Mouse (Mus musculus) small intestine, adult 2 months (tissue): ENCODE measurements around the gene Lypla2. TPM values are rescaled to one million over a fixed set of nuclear protein-coding genes. Genes with fewer than 3 reads are reported as not detected.

ENCODE experiments used
- H3K27ac ChIP-seq: fragments of 200-500 bp; 2 replicates; pipeline ENCODE4 v1.5.1; 2012; ENCODE audit warnings: low read depth, low read length, control low read depth, inconsistent platforms; ENCODE audit not compliant: insufficient read depth
- H3K27me3 ChIP-seq: fragments of 200-500 bp; 2 replicates; pipeline ENCODE4 v1.6.1; 2012; ENCODE audit warnings: mild to moderate bottlenecking, moderate library complexity, low read length, inconsistent platforms; ENCODE audit not compliant: control insufficient read depth, insufficient read depth
- H3K36me3 ChIP-seq: fragments of 200-500 bp; 2 replicates; pipeline ENCODE4 v1.6.1; 2012; ENCODE audit warnings: mild to moderate bottlenecking, low read length, control low read depth, inconsistent platforms; ENCODE audit not compliant: control insufficient read depth, insufficient read depth
- H3K4me1 ChIP-seq: fragments of 200-500 bp; 2 replicates; pipeline ENCODE4 v1.6.1; 2012; ENCODE audit warnings: low read length, inconsistent platforms, mixed read lengths; ENCODE audit not compliant: control insufficient read depth, insufficient read depth, insufficient read length
- H3K4me3 ChIP-seq: fragments of 200-500 bp; 2 replicates; pipeline ENCODE4 v1.5.1; 2012; ENCODE audit warnings: low read depth, mild to moderate bottlenecking, control low read depth, inconsistent platforms, low read length, moderate library complexity
- CTCF ChIP-seq: fragments of 200-500 bp; IDR thresholded peaks from 2 replicates; pipeline ENCODE4 v1.5.1; 2012; ENCODE audit warnings: low read depth, mild to moderate bottlenecking, control low read depth, inconsistent platforms, low read length, moderate library complexity, mixed read lengths; ENCODE audit not compliant: insufficient replicate concordance, insufficient read length; ENCODE audit errors: extremely low read depth
- POLR2A ChIP-seq: fragments of 200-500 bp; IDR thresholded peaks from 2 replicates; pipeline ENCODE4 v1.6.1; 2012; ENCODE audit warnings: low read depth, mild to moderate bottlenecking, control low read depth, inconsistent platforms, low read length, moderate library complexity
- WGBS: fragments of 180-500 bp; shearing (Covaris S2); methylation state at CpG from one replicate; pipeline ENCODE4 v1.1.7; 2018; 5-methylcytosine and 5-hydroxymethylcytosine counted together
- polyA plus RNA-seq: library from polyadenylated mRNA; depleted of rRNA; stranded (reverse); fragments of >200 nt; gene quantifications from 2 replicates; pipeline ENCODE4 v1.2.3, GENCODE M21; 2012

The Lypla2 gene
- polyA plus RNA-seq, 1 experiment: 166 TPM

- Histone ChIP-seq H3K4me3 (peak overlapping the region; percentile 81), H3K27me3 (no peaks in the 10 kb centered on the region), H3K36me3 (peaks cover 55% of the 10 kb centered on the region), H3K4me1 (peaks cover 18% of the 10 kb centered on the region), H3K27ac (no peak overlapping the region)
- TF ChIP-seq POLR2A: no peak
- no peak for TF ChIP-seq CTCF
- 1% methylated on average over 35 of the region's 35 CpGs for WGBS
These were observed 446 bp downstream of the Lypla2 start for GRCm38 (mm10) chr4:135971805-135972555.

GRCm38 (mm10) chr4:135970585-135970984 is 1.8 kb downstream of the Lypla2 start:
- Histone ChIP-seq H3K27me3 (no peaks in the 10 kb centered on the region), H3K4me1 (peaks cover 18% of the 10 kb centered on the region), H3K4me3 (no peak overlapping the region), H3K27ac (no peak overlapping the region), H3K36me3 (peaks cover 54% of the 10 kb centered on the region)
- TF ChIP-seq CTCF (no peak), POLR2A (no peak)
- 90% methylated on average over 11 of the region's 11 CpGs for WGBS

DNA sequence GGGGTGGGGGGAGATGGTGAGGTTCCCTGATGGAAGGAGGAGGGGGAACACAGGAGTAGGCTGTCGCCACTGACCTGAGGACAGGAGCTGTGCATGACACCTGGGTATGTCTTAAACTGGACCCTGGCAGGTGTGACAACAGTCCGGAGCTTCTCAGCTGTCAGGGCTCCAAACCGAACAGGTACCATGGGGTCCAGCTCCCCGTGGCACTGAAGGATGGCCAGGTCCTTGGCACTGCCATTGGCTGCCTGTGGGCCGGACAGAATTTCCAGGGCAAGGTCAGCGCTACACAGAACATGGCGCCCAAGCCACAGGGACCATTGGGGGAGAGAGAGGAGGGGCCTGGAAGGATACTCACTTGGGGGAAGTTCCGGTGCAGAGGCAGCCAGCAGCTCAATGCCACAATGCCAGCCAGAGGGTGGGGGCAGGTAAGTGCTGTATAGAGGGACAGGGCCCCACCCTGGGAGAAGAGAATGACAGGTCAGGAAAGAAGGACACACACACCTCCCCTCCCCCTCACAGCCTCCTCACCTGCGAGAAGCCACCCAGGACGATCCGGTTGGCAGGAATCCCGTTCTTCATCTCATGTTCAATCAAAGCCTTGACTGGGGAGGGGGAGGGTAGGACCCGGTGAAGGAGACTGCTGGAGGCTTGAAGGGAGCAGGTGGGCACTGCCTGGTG is 3.2 kb downstream of the Lypla2 start:
- Histone ChIP-seq H3K27ac (no peak overlapping the region), H3K27me3 (no peaks in the 10 kb centered on the region), H3K4me1 (peaks cover 23% of the 10 kb centered on the region), H3K36me3 (peaks cover 48% of the 10 kb centered on the region), H3K4me3 (no peak overlapping the region)
- WGBS: 75% methylated on average over 13 of the region's 13 CpGs
- no peak for TF ChIP-seq CTCF
- TF ChIP-seq POLR2A: no peak

GRCm38 (mm10) chr4:135968271-135968869 is 4.1 kb downstream of the Lypla2 start:
- H3K36me3 ChIP-seq: peaks cover 48% of the 10 kb centered on the region
- TF ChIP-seq POLR2A (no peak), CTCF (no peak)
- H3K27ac ChIP-seq: no peak overlapping the region
- 82% methylated on average over 19 of the region's 19 CpGs for WGBS
- H3K4me3 ChIP-seq: no peak overlapping the region
- H3K4me1 ChIP-seq: peaks cover 16% of the 10 kb centered on the region
- no peaks in the 10 kb centered on the region for H3K27me3 ChIP-seq

DNA sequence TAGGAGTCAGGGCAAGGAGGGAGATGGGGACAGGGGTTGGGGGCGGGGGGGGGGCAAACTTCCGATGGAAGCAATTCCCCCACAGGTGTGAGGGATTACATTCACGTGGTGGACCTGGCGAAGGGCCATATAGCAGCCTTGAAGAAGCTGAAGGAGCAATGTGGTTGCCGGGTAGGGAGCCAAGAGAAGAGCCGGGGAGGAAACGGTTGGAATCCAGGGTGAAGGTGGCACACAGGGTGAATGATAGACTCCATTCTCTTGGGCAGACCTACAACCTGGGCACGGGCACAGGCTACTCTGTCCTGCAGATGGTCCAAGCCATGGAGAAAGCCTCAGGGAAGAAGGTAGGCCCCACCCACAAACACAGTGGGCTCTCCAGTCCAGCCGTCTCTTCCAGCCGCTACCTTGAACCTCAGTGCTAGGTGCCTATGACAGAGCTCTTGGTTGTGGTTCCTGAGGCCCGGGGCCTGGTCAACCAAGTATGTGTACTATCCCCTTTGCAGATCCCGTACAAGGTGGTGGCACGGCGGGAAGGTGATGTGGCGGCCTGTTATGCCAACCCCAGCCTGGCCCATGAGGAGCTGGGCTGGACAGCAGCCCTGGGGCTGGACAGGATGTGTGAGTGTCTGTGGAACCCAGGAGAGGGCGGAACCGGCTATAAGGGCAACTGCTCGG is 5.2 kb downstream of the Lypla2 start:
- WGBS: 81% methylated on average over 18 of the region's 18 CpGs
- TF ChIP-seq POLR2A: no peak
- no peak for TF ChIP-seq CTCF

GRCm38 (mm10) chr4:135966283-135966682 is 6.1 kb downstream of the Lypla2 start:
- peaks cover 6% of the 10 kb centered on the region for H3K4me1 ChIP-seq

More for the DNA sequence above, 5.2 kb downstream of the Lypla2 start:
- Histone ChIP-seq H3K4me1 (peaks cover 10% of the 10 kb centered on the region), H3K27ac (no peak overlapping the region), H3K36me3 (peaks cover 48% of the 10 kb centered on the region), H3K4me3 (no peak overlapping the region), H3K27me3 (no peaks in the 10 kb centered on the region)

More at GRCm38 (mm10) chr4:135966283-135966682, 6.1 kb downstream of the Lypla2 start:
- TF ChIP-seq POLR2A (no peak), CTCF (no peak)
- Histone ChIP-seq H3K4me3 (no peak overlapping the region), H3K36me3 (peaks cover 55% of the 10 kb centered on the region), H3K27ac (no peak overlapping the region), H3K27me3 (no peaks in the 10 kb centered on the region)
- WGBS: 90% methylated on average over 16 of the region's 16 CpGs
